Mouse (Mus musculus) embryonic facial prominence, embryonic 10.5 days (tissue): ENCODE results near the gene Ntrk3. TPM values are rescaled to one million over a fixed set of nuclear protein-coding genes. Genes with fewer than 3 reads are reported as not detected.
A peak's percentile ranks its signal among the peaks of the same experiment; 100 is the strongest.

Experiments used
- DNase-seq: peaks from one replicate; pipeline ENCODE4 v3.0.0-alpha.2; 2017; ENCODE audit warnings: low spot score
- H3K27ac ChIP-seq: fragments of 300-500 bp; sonication (generic); replicated peaks from 2 replicates; pipeline ENCODE4 v1.5.1; 2016; ENCODE audit warnings: mild to moderate bottlenecking
- H3K27me3 ChIP-seq: fragments of 300-500 bp; sonication (generic); replicated peaks from 2 replicates; pipeline ENCODE4 v1.6.1; 2016; ENCODE audit warnings: low read depth, mild to moderate bottlenecking; ENCODE audit not compliant: poor library complexity, severe bottlenecking
- H3K36me3 ChIP-seq: fragments of 300-500 bp; sonication (generic); replicated peaks from 2 replicates; pipeline ENCODE4 v1.6.1; 2016; ENCODE audit warnings: mild to moderate bottlenecking, moderate library complexity
- H3K4me1 ChIP-seq: fragments of 300-500 bp; sonication (generic); 2 replicates; pipeline ENCODE4 v1.6.1; 2016
- H3K4me3 ChIP-seq: fragments of 300-500 bp; sonication (generic); 2 replicates; pipeline ENCODE4 v1.5.1; 2016; ENCODE audit warnings: mild to moderate bottlenecking, moderate library complexity
- H3K9me3 ChIP-seq: fragments of 300-500 bp; sonication (generic); 2 replicates; pipeline ENCODE4 v1.6.1; 2016; ENCODE audit warnings: mild to moderate bottlenecking
- WGBS: fragments of 180-500 bp; shearing (Covaris S2); methylation state at CpG from one replicate; pipeline ENCODE4 v1.1.7; 2016; 5-methylcytosine and 5-hydroxymethylcytosine counted together
- polyA plus RNA-seq: library from polyadenylated mRNA; unstranded; fragments of >200 nt; fragmentation: Nextera tagmentation; extraction: Ambion mirVana; gene quantifications from 2 replicates; pipeline ENCODE4 v1.2.1, GENCODE M21; 2016

The Ntrk3 gene
- polyA plus RNA-seq, 1 experiment from 2014 or later, result 1.9 TPM

GRCm38 (mm10) chr7:78583678-78584077 is 154.1 kb downstream of the Ntrk3 start:
- H3K4me1 ChIP-seq, result peaks cover 11% of the 10 kb centered on the region
- no peak overlapping the region for H3K27ac ChIP-seq
- 65% methylated on average over 6 of the region's 6 CpGs for WGBS
- peaks cover 90% of the 10 kb centered on the region for H3K27me3 ChIP-seq
- no peaks in the 10 kb centered on the region for H3K36me3 ChIP-seq
- no peaks in the 10 kb centered on the region for H3K9me3 ChIP-seq
- DNase-seq, result no peak
- no peak overlapping the region for H3K4me3 ChIP-seq

- H3K36me3 ChIP-seq, result no peaks in the 10 kb centered on the region
- H3K4me3 ChIP-seq, result no peak overlapping the region
- no peaks in the 10 kb centered on the region for H3K9me3 ChIP-seq
- no peak for DNase-seq
- peaks cover 100% of the 10 kb centered on the region for H3K27me3 ChIP-seq
- no peak overlapping the region for H3K27ac ChIP-seq
- peaks cover 32% of the 10 kb centered on the region for H3K4me1 ChIP-seq
- 47% methylated on average over 1 of the region's 1 CpGs for WGBS
These were observed 156.5 kb downstream of the Ntrk3 start for GRCm38 (mm10) chr7:78581341-78581740.

GRCm38 (mm10) chr7:78579461-78580234 is 158.2 kb downstream of the Ntrk3 start:
- Histone ChIP-seq H3K27ac (no peak overlapping the region), H3K36me3 (no peaks in the 10 kb centered on the region), H3K27me3 (peaks cover 100% of the 10 kb centered on the region), H3K4me3 (peak overlapping the region; percentile 66), H3K4me1 (peaks cover 32% of the 10 kb centered on the region), H3K9me3 (no peaks in the 10 kb centered on the region)
- 4% methylated on average over 13 of the region's 13 CpGs for WGBS
- peak; percentile 41 for DNase-seq

- no peaks in the 10 kb centered on the region for H3K9me3 ChIP-seq
- peak overlapping the region; percentile 41; the same call in 1 of the 2 replicates for H3K27ac ChIP-seq
- WGBS, result under 1% methylated on average over 62 of the region's 66 CpGs
- H3K27me3 ChIP-seq, result peaks cover 100% of the 10 kb centered on the region
- no peaks in the 10 kb centered on the region for H3K36me3 ChIP-seq
- peak; percentile 60 for DNase-seq
- H3K4me3 ChIP-seq, result peak overlapping the region; percentile 66
- peaks cover 32% of the 10 kb centered on the region for H3K4me1 ChIP-seq
These were observed 159.1 kb downstream of the Ntrk3 start for GRCm38 (mm10) chr7:78578461-78579359.

- WGBS, result under 1% methylated on average over 19 of the region's 23 CpGs
- H3K4me3 ChIP-seq, result peak overlapping the region; percentile 66
- peak overlapping the region; percentile 41; the same call in 1 of the 2 replicates for H3K27ac ChIP-seq
- H3K27me3 ChIP-seq, result peaks cover 100% of the 10 kb centered on the region
- DNase-seq, result peak; percentile 55
- no peaks in the 10 kb centered on the region for H3K36me3 ChIP-seq
- H3K4me1 ChIP-seq, result peaks cover 32% of the 10 kb centered on the region
- no peaks in the 10 kb centered on the region for H3K9me3 ChIP-seq
These were observed 159.7 kb downstream of the Ntrk3 start for GRCm38 (mm10) chr7:78578111-78578460.

- H3K27me3 ChIP-seq, result peaks cover 95% of the 10 kb centered on the region
- WGBS, result under 1% methylated on average over 49 of the region's 49 CpGs
These were observed 160.2 kb downstream of the Ntrk3 start for GRCm38 (mm10) chr7:78577462-78578110.

GRCm38 (mm10) chr7:78576706-78577461 is 160.9 kb downstream of the Ntrk3 start:
- under 1% methylated on average over 35 of the region's 35 CpGs for WGBS
- no peaks in the 10 kb centered on the region for H3K36me3 ChIP-seq
- DNase-seq, result peak; percentile 77
- peaks cover 32% of the 10 kb centered on the region for H3K4me1 ChIP-seq
- H3K9me3 ChIP-seq, result no peaks in the 10 kb centered on the region
- H3K4me3 ChIP-seq, result peak overlapping the region; percentile 66
- peaks cover 88% of the 10 kb centered on the region for H3K27me3 ChIP-seq
- 0 out of 2 replicates have a peak overlapping the region, but pooled peaks have one; percentile 41 for H3K27ac ChIP-seq

More at GRCm38 (mm10) chr7:78577462-78578110, 160.2 kb downstream of the Ntrk3 start:
- peak; percentile 64 for DNase-seq
- Histone ChIP-seq H3K27ac (peak overlapping the region; percentile 41; the same call in 1 of the 2 replicates), H3K9me3 (no peaks in the 10 kb centered on the region), H3K4me3 (peak overlapping the region; percentile 66), H3K36me3 (no peaks in the 10 kb centered on the region), H3K4me1 (peaks cover 32% of the 10 kb centered on the region)

- 13% methylated on average over 5 of the region's 5 CpGs for WGBS
- peaks cover 87% of the 10 kb centered on the region for H3K27me3 ChIP-seq
These were observed 161.6 kb downstream of the Ntrk3 start for GRCm38 (mm10) chr7:78576169-78576568.

GRCm38 (mm10) chr7:78575556-78575955 is 162.3 kb downstream of the Ntrk3 start:
- Histone ChIP-seq H3K4me1 (peaks cover 32% of the 10 kb centered on the region), H3K36me3 (no peaks in the 10 kb centered on the region), H3K9me3 (no peaks in the 10 kb centered on the region), H3K27me3 (peaks cover 87% of the 10 kb centered on the region), H3K4me3 (0 out of 2 replicates have a peak overlapping the region, but pooled peaks have one; percentile 66), H3K27ac (no peak overlapping the region)
- DNase-seq, result no peak
- WGBS, result 16% methylated on average over 3 of the region's 3 CpGs

More at GRCm38 (mm10) chr7:78576169-78576568, 161.6 kb downstream of the Ntrk3 start:
- Histone ChIP-seq H3K4me1 (peaks cover 32% of the 10 kb centered on the region), H3K27ac (no peak overlapping the region), H3K9me3 (no peaks in the 10 kb centered on the region), H3K36me3 (no peaks in the 10 kb centered on the region), H3K4me3 (peak overlapping the region; percentile 66)
- DNase-seq, result no peak

GRCm38 (mm10) chr7:78571196-78571595 is 166.6 kb downstream of the Ntrk3 start:
- DNase-seq, result no peak
- WGBS, result 81% methylated on average over 2 of the region's 2 CpGs
- no peak overlapping the region for H3K27ac ChIP-seq
- H3K9me3 ChIP-seq, result no peaks in the 10 kb centered on the region
- H3K4me1 ChIP-seq, result peaks cover 3% of the 10 kb centered on the region; the same call in 1 of the 2 replicates
- peaks cover 53% of the 10 kb centered on the region for H3K27me3 ChIP-seq
- H3K36me3 ChIP-seq, result no peaks in the 10 kb centered on the region
- H3K4me3 ChIP-seq, result no peak overlapping the region

- no peaks in the 10 kb centered on the region for H3K9me3 ChIP-seq
- 7% methylated on average over 5 of the region's 5 CpGs for WGBS
- peaks cover 3% of the 10 kb centered on the region; the same call in 1 of the 2 replicates for H3K4me1 ChIP-seq
- no peak overlapping the region for H3K27ac ChIP-seq
- peaks cover 33% of the 10 kb centered on the region for H3K27me3 ChIP-seq
- DNase-seq, result no peak
- no peaks in the 10 kb centered on the region for H3K36me3 ChIP-seq
- peak overlapping the region; percentile 42 for H3K4me3 ChIP-seq
These were observed 168.6 kb downstream of the Ntrk3 start for GRCm38 (mm10) chr7:78569255-78569618.
